Mouse (Mus musculus) cerebellum, adult 18-20 months (tissue): ENCODE measurements around the gene Nt5c.
"Not testable (repeated sequence)": the region's sequence is repeated elsewhere in the genome, so short reads cannot be mapped to it uniquely, and the experiment has no call there.

Experiments used
- DNase-seq, 2 experiments: peaks; one replicate each; pipeline ENCODE4 v3.0.0; 2021

Gene Nt5c

DNA sequence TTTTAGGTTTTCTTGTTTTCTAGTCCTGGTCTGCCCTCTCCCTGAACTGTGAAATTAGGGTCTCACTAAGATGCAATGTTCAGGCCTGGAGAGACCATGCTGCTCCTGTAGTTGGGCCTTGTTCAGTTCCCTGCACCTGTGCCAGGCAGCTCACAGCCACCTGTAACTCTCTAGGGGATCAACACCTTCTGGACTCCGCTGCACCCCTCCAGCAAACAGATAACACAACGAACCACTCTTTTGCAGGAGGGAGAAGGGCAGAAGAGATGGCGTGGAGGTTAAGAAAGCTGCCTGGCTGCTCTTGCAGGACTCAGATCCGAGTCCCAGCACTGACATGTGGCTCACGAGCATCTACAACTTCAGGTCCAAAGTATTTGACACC, 18.8 kb upstream of the Nt5c start:
- no peak for DNase-seq

DNA sequence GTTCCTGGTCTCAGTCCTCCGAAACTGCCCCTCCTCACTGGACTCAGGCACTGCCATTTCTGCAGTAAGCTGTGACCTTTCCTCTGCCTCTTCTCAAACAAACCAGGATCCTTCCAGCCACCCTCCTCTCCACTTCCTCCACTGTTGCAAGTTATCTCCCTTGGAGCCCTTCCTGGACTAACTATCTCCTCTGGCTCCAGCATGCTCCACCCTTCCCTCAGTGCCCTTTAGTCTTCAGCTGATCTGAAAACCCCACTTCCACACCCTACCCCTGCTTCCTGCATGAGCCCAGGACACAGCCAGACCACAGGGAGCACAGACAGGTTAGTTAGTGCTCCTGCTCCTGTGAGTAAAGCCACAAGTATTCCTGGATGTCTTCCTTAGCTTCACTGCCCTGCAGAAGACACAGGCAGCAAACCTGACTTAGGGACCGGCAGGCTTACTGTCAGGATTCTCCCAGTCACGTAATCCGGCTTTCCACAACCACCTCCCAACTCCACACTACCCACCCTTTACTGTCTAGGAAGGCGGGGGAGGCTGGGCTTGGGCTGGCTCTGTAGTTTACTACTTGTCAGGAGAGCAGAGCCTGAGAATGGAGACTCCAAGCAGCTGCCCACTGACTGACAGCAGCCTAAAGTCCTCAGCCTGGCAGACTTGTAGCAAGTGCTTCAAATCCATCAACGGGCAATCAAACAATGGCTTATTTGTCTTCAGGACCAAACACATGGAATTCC, 18.3 kb upstream of the Nt5c start:
- no peak for DNase-seq

DNA sequence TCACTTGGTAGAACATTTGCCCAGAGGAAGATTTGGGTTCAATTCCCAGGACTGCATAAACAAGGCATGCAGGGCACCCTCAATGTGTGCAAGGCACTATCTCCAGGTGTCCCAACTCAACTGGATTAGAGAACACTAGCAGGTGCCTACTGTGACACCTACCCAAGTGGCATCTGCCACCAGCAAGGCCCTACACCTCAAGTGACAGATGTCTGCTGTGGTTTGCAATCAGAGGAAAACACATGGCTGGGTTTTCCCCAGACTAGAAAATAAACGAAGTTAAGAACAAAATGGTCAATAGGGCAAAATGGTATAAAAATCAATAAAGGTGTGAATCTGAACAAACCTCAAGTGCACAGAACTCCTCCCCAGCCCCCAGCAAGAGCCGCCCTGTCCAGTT, 16.4 kb upstream of the Nt5c start:
- DNase-seq, result no peak

DNA sequence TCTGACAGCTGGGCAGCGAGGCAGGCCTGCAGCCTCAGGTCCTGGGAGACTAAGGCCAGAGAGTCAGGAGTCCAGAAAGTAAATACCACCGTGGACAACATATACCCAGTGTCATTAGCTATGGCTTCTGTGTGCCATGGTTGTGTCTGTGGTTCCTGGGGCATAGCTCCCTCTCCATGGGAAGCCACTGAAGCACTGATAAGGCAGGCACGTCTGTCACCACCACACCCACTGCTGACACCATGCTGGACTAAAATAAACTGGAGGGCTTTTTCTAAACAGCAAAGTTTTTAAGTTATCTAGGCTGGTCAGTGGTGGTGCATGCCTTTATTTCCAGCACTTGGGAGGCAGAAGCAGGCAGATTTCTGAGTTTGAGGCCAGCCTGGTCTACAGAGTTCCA, 14.9 kb upstream of the Nt5c start:
- DNase-seq, result no peak

DNA sequence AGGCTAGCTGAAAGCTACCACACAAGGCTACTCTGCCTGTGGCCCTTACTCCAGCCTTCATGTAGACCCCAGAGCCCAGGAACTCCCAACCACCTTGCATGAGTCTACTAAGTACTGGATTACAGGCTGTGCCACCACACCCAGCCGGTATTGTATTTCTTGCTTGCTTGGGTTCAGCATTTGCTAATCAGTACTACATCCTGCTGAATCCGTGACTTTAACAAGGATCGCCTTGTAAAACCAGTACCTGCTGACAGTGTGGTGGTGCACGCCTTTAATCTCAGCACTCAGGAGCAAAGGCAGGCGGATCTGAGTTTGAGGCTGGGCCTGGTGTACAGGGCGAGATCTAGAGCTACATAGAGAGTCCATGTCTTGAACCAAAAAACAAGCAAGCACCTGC, 11.0 kb upstream of the Nt5c start:
- no peak for DNase-seq

DNA sequence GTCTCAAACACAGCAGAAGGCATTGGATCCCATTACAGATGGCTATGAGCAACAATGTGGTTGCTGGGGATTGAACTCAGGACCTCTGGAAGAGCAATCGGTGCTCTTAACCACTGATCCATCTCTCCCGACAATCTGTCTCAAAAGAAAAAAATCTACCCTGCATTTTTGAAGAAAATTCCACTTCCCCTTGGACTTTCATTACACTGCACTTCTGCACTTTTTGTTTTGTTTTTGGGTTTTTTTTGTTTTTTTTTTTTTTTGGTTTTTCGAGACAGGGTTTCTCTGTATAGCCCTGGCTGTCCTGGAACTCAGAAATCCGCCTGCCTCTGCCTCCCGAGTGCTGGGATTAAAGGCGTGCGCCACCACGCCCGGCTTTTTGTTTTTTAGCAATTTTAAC, 4.9 kb upstream of the Nt5c start:
- not testable (repeated sequence) for DNase-seq

DNA sequence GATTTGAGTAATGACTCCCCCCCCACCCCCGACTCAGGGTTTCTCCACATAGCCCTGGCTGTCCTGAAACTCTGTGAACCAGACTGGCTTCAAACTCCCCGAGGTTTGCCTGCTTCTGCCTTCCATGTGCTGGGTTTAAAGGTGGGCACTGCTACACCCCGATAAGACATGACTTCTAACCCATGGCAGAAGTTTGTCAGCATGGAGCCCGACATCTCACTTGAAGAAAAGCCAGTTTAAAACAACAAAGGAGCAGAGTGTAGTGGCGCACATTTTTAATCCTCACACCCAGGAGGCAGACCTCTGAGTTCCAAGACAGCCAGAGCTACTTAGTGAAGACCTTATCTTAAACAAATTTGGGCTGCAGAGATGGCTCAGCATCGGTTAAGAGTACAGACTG, 725 bp upstream of the Nt5c start:
- DNase-seq, result no peak

DNA sequence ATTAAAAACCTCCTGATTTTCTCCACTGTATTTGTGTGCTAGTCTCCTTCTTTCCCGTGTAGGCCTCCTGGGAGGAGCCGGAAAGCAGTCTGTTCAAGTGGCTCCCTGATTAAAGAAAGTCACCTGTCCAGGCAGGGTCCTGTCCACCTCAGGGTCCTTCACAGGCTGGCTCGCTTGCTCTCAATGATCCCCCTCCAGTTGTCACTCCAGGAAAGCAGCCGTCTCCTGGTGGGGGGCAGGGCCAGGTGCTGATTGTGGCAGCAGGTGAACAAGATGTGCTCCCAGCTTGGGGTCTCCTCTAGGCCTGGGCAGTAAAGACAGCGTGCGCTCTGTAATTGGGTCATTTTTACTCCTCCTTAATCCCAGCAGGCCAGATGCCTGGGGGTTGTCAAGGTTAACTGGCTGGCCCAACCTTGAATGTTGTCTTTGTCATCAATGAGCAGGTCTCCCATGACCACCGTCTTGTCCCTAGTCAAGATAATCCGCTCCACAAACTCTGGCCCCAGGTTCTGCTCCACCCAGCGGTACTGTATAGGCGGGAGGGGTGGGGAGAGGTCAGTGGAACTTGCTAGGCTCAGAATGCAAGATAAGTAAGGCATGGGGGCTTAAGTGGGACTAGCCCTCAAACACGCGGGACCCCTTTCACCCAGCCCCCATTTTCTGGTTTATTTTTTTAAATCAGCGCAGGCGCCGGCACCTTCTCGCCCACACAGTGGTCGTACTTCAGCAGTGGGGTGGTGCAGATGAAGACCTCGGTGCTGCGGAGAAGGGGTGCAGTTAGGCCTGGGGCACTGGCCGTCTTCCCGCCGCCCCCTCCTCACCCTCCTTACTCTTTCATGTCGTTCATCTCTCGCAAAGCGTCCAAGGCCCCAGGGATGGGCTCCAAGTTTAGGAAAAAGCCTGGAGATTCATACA, 964 bp downstream of the Nt5c start:
- no peak for DNase-seq

DNA sequence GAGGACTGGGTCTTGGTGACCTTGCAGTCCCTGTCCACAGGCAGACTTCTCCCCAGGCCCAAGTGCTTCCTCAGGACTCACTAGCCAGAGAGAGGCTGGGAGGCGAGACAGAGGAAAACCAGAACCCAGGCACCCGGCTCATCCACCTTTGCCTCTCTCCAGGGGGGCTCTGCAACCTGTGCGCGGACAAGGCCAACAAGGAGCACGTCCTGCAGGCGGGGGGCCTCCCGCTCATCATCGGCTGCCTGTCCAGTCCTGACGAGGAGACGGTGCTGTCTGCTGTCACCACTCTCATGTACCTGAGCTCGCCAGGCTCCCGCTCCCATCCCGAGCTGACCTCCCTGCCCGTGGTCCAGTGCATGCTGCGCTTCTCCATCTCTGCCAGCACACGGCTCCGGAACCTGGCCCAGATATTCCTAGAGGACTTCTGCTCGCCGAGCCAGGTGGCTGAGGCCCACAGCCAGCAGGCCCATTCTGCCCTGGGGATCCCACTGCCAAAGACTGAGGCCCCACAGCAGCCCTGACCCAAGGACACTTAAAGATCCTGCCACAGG, 3.0 kb downstream of the Nt5c start:
- DNase-seq, result peak; percentile 74 to 76

DNA sequence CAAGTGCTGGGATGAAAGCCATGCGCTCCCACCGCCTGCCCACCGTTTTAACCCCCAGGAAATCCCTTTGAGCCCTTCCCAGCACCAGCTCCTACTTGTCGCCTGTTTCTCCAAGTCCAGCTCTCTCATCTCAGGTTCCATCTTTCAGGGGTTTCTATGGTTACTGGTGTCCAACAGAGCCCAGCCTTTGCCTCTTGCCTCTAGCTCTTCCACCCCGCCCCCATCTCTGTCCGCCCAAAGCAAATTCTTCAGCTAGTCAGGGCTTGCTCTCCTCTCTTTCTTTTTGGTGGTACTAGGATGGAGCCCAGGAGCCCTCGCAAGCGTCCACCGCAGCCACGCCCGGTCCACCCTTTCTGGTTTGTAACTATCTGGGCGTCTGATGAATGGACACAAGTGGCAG, 6.5 kb downstream of the Nt5c start:
- DNase-seq, result no peak

DNA sequence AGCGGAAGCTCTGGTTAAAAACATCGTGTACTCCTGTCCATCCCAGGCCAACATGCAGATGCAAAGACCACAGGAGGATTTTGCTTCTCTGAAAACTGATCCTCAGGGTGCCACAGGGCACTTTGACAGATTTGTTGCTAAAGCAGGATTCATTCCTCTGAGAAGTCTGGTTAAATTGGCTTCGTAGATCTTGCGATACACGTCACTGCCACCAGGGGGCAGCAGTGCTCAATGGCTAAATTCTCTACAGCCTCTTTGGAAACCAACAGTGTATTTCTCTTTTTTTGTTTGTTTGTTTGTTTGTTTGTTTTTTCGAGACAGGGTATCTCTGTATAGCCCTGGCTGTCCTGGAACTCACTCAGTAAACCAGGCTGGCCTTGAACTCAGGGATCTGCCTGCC, 7.9 kb downstream of the Nt5c start:
- DNase-seq, result peak; percentile 76 to 88

DNA sequence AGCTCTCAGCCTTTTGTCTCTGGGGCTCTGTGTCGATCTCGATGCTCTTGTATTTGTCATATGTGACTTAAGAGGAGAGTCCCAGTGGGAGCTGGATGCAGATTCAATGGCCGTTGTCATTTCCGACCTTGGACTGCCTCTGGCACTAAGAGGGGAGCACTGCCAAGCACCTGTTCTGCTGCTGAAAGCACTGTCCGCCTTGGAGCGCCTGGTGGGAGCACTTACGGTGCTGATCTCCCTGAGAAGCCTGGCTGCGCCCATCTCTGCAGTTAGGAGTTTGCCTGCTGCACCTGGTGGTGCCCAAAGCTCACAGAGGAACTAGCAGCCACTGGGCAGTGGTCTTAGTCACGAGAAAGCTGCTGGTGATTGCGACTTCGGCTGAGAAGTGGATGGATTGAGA, 8.4 kb downstream of the Nt5c start:
- DNase-seq, result no peak

DNA sequence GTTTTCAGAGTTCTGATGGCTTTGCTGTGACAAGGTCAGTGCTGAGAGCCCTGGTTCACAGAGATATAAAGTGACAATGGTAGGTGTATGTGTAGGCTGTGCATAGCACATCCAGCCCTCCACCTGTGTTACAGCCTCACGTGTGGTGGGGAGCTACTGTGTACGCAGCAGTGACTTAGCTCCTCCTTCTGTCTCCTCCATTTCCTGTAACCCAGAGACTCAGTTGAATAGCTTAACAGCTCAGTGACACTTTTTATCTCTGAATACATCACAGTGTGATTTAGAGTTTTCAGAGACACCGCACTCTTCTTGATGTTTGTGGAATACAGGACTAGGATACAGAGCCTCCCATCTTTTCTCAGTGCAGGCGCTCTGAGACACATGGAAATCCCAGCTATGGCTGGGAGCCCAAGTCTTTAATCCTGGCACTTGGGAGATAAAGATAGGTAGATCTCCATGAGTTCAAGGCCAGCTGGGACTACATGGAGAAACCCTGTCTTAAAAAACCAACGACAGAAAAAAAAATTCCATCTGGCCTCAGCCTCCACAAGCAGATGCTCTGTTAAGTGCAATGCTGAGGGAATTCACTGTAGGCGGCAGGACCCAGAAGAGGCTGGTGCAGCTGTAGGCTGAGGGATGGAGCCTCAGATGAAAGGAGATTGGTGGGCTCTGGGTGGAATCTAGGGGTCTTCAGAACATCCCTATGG, 10.0 kb downstream of the Nt5c start:
- DNase-seq, result no peak

DNA sequence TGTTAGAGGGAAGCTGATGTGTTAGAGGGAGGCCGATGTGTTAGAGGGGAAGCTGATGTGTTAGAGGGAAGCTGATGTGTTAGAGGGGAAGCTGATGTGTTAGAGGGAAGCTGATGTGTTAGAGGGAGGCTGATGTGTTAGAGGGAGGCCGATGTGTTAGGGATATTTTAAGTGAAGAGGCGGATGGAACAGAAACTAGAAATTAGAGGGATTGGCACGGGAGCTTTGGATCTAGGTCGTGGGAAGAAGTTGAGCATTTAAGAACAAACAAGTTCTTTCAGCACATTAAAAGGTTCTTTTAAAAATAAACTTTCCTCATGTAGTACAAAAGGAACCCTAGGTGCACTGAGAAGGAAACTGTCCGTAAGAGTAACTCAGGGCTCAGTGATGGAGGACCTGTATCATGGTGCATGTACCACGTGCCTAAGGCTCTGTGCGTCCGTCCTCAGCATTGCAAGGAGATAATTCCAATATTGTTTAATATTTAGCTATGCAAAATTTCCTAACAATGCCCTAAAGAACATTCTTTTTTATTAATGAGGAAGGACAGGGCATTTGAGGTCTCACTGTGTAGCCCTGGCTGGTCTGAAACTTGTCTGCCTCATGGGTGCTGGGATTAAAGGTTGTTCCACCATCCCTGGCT, 13.2 kb downstream of the Nt5c start:
- DNase-seq, result no peak

DNA sequence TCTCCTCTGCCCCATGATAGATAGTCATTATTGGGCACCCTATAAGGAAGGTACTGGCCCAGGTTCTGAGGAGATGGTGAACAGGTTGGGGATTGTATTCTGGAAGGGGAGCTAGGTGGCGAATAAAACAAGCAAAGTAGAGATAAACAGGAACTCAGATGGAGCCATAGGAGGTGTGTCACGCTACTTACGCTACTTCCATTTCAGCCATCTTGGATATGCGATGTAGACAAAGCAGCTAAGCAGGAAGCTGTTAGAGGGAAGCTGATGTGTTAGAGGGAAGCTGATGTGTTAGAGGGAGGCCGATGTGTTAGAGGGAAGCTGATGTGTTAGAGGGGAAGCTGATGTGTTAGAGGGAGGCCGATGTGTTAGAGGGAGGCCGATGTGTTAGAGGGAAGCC, 14.3 kb downstream of the Nt5c start:
- DNase-seq, result not testable (repeated sequence)

DNA sequence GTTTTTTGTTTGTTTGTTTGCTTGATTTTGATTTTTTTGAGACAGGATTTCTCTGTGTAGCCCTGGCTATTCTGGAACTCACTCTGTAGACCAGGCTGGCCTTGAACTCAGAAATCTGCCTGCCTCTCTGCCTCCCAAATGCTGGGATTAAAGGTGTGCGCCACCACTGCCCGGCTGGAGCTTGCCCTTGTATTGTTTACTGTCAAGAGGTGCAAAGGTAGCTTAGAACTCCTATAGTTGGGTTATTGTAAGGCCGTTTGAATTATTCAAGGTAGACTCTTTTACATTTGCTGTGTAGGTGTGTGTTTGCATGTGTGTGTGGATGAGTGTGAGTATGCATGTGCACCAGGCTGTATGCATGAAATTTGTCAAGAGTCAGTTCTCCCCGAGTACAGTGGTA, 15.0 kb downstream of the Nt5c start:
- not testable (repeated sequence) for DNase-seq

DNA sequence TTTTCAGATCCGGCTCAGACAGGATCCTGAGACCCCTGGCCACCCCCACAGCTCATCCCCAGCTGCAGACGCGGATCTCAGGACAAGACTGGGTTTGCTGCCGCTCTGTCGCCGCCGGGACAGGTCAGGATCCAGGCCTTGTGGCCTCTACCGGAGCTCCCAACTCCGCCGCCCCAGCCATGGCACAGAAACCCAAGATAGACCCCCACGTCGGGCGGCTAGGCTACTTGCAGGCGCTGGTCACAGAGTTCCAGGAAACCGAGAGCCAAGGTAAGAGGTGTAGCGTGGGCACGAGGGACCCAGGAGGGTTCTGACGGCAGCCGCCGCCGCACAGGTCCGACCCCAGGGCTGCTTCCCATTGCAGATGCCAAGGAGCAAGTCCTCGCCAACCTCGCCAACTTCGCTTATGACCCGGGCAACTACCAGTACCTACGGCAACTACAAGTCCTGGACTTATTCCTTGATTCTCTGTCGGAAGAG, 15.9 kb downstream of the Nt5c start:
- no peak for DNase-seq

DNA sequence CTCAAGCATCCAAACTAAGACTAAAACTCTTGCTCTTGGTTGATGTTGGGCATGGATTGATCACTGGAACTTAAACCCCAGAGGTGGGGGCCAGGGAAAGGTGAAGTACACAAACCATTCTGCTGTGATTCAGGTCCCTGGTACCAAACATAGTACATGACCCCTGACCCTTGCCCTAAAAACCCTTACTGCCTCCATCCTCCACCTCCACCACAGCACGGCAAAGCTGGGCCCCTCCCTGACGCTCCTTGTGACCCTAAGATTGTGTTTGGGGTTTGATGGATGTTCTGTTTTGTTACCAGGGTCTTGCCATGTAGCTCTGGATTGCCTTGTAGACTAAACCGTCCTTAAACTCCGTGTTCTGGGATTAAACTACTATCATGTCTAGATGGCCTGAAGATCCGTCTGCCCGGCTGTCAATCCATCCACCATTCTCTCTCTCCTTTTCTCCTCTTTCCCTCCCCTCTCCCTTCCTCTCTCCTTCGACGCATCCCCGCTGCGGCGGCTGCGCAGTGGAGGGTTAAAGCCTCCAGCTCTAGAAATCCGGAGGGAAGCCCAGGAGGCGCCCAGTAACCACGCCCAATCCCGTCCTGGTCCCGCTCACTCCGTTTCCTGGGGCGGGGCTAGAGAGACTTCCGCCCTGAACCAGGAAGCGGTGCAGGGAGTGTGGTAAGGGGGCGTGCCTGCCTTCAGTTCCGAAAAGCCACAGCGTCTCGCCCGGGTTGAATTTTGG, 16.5 kb downstream of the Nt5c start, which contains the start of gene Armc7:
Gene Armc7 (plus strand): TSS at position 643 of the 733 bp plus-strand sequence.
- peak; percentile 93 to 96 for DNase-seq

DNA sequence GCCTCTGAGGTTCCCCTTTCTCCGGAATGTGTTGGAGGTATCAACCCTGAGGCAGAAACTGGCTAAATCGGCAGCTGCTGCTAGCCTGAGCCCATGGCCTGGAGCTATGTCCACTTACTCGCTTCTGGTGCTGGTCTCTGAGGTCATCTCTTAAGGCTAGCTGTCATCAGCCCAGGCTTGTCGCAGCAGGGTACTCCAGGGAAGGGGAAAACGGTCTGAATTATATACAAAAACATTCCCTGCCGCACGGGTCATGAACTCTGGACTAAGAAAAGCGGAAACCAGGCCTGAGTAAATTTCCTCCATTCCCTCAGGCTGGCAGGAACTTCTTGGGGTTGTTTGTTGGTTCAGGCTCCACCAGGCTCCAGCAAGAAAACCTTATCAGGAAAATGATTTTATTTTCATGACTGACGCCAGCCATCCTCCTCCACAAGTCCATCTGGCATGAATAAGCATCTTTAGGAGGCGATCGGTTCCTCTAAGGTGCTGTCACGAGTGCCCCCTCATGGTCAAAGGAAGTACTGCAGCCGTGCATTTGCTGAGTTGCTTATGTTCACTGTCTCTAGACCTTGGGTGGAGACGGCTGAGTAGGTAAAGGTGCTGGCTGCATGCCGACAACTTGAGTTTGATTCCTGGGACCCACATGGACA, 17.9 kb downstream of the Nt5c start:
- DNase-seq, result peak; percentile 96 to 98

DNA sequence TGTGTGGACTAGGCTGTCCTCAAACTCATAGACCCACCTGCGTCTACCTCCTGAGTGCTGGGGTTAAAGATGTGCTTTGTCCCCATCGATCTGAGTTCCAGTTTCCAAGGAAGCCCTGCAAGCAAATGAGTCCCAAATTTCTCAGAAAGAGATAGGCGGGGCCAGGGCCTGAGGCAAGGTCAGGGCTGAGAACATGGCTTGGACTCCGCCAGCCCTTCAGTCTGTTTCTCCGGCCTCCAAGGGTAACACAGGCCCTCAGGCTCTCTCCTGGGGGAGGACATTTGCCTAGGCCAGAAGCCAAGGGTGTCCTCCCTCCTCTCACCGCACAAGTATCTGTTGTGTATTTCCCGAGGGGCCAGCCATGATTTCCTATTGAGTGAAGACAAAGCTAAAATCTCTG, 19.5 kb downstream of the Nt5c start:
- DNase-seq, result no peak

DNA sequence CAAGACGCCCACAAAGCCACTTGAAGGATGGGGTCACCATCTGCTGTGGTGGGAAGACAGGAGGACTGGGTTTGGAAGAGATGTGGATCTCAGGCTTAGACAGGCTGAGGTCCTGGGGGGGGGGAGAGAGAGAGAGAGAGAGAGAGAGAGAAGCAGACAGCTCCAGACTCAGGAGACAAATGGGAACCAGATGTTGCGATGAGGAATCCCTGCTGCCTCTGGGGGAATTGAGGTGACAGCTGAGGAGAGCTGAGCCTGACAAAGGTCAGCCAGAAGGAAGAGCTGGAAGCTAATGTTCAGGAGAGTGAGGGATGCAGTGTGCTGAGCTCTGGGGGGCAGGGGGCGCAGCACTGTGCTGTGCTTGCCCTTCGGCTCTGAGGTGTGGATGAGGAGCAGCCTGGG, 24.4 kb downstream of the Nt5c start:
- no peak for DNase-seq
